Mouse (Mus musculus): ENCODE results near the gene Atp5k. TPM values are rescaled to one million over a fixed set of nuclear protein-coding genes. Genes with fewer than 3 reads are reported as not detected.

Atp5k gene
- polyA plus RNA-seq, 1 experiment = 156 TPM

DNA sequence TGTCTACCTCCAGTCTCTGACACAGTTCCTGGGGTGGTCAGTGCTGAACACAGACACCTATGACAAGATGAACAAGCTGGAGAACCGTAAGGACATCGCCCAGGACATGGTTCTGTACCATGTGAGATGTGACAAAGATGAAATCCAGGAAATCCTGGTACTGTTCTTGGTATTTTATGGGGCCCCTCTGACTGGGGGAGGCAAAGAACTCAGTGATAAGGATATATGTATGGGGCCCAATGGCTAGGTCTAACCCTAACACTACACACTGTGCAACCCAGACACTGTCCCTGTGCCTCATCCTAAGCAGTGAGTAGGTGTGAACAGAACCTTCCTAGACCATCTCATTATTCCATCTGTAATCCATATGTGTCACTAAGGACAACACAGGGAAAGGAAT, 10.8 kb downstream of the Atp5k start:
- TF ChIP-seq CTCF (IDR thresholded peaks at IDR 0.05; ENCODE audit: borderline replicate concordance, extremely low read depth, insufficient read depth, insufficient read length) (no peak), POLR2A (IDR thresholded peaks at IDR 0.05; ENCODE audit: borderline replicate concordance, extremely low read depth, insufficient read depth, insufficient read length, poor library complexity, severe bottlenecking) (no peak)
- no peak for DNase-seq (ENCODE audit: low read depth)

DNA sequence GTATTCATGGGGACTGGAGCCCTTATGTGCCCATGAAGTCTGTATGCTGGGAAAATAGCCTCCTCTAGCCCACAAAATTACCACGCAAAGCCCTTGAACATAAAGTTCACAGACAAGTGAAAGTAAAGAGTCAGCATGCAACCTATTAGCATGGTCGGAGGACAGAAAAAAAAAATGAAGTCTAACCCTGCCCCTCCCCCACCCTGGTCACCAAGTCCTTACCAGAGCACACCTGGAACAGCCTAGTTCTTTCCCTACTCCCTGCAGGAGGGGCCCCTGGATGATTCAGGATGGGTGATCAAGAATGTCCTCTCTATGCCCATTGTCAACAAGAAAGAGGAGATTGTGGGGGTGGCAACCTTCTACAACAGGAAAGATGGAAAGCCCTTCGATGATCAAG, 11.5 kb downstream of the Atp5k start:
- DNase-seq (ENCODE audit: low read depth) = no peak
- TF ChIP-seq CTCF (IDR thresholded peaks at IDR 0.05; ENCODE audit: borderline replicate concordance, extremely low read depth, insufficient read depth, insufficient read length) (no peak), POLR2A (IDR thresholded peaks at IDR 0.05; ENCODE audit: borderline replicate concordance, extremely low read depth, insufficient read depth, insufficient read length, poor library complexity, severe bottlenecking) (no peak)

DNA sequence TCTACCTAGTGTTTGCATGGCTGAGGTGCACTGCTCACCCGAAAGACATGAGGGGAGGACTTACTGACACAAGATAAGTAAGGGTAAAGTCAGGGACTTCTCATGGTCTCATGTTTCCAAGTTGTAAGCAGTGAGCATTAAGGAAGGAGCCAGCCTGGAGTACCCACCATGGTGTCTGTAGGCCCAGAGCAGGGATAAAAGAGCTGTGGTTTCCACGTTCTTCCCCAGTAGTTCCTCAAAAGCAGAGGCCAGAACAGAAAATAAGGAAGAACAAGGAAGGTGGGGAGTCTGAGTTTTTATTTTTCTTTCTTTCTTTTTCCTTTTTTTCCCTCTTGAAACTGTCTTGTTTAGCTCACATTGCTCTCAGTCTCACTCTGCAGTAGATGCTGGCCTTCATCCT, 19.5 kb downstream of the Atp5k start:
- TF ChIP-seq CTCF (IDR thresholded peaks at IDR 0.05; ENCODE audit: borderline replicate concordance, extremely low read depth, insufficient read depth, insufficient read length) (no peak), POLR2A (IDR thresholded peaks at IDR 0.05; ENCODE audit: borderline replicate concordance, extremely low read depth, insufficient read depth, insufficient read length, poor library complexity, severe bottlenecking) (no peak)
- no peak for DNase-seq (ENCODE audit: low read depth)

DNA sequence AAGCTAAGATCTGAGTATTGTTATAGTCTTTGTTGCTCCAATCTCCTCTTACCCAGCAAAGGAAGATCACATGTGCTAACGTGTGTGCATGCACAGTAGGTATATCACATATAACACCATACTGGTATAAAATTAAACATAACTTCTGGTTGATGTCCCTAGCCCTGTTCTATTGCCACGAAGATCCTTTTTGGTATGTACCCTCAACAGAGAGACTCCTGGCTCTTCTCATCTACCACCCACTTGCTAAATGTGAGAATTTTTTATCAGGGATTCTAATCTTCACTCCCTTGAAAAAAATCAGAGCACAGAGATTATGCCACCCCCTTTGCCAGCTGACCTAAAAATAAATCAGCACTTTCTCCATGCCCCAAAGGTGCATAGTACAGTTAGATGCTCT, 27.3 kb downstream of the Atp5k start:
- TF ChIP-seq POLR2A (IDR thresholded peaks at IDR 0.05; ENCODE audit: borderline replicate concordance, extremely low read depth, insufficient read depth, insufficient read length, poor library complexity, severe bottlenecking) = no peak
- no peak for TF ChIP-seq CTCF (IDR thresholded peaks at IDR 0.05; ENCODE audit: borderline replicate concordance, extremely low read depth, insufficient read depth, insufficient read length)
- no peak for DNase-seq (ENCODE audit: low read depth)

DNA sequence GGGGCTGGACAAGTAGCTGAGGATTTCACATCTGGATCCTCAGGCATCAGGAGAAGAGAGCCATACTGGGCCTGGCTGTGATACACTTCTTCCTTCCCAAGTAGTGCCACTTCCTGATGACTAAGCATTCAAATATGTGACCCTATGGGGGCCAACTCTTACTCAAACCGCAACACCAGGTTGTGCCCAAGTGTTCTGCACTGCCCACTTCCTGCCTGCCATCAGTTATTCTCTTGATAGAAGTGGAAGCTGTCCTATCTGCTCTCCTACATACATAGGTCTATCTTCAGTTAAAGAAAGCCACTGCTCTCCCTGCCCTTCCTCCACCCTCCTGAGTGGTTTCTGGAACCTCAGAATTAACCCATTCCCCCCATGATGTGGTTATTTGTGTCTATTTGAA, 28.8 kb downstream of the Atp5k start:
- no peak for DNase-seq (ENCODE audit: low read depth)
- TF ChIP-seq POLR2A (IDR thresholded peaks at IDR 0.05; ENCODE audit: borderline replicate concordance, extremely low read depth, insufficient read depth, insufficient read length, poor library complexity, severe bottlenecking) (no peak), CTCF (IDR thresholded peaks at IDR 0.05; ENCODE audit: borderline replicate concordance, extremely low read depth, insufficient read depth, insufficient read length) (no peak)

DNA sequence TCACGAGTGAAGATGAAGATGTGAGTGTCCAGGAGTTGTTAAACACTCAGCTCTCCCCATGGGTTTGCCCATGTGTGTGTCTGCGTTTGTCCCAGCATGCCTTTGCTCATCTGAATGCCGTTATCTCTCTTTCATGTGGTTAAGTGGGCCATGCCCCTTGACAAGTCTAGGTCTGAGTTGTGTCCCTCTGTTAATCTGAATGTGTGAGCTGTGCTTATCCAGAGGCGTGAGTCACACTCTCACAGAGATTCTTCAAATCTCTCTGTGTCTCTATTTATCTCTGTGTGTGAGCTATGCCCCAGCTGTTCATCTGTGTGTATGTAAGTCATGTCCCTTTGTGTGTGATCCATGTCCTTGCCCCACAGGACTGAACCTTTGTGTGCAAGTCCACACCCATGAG, 30.8 kb downstream of the Atp5k start:
- DNase-seq (ENCODE audit: low read depth) = no peak
- TF ChIP-seq CTCF (IDR thresholded peaks at IDR 0.05; ENCODE audit: borderline replicate concordance, extremely low read depth, insufficient read depth, insufficient read length) (no peak), POLR2A (IDR thresholded peaks at IDR 0.05; ENCODE audit: borderline replicate concordance, extremely low read depth, insufficient read depth, insufficient read length, poor library complexity, severe bottlenecking) (no peak)

DNA sequence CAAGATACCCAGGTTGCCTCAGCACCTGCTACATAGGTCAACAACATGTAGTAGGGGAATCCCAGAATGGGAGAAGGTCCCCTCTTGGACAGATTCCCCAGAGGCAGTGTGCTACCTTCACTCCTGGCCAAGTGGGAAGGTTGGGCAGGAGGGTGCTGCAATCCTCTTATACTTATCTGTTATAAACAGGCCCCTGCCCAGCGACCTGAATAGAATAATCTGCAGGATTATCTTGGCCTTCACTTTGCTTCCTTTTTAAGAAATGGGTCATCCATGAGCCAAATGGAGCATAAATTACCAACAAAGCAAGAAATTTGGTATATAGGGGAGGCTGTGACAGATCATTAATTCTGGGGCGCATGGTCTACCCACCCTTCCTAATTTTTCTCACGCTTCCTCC, 44.5 kb downstream of the Atp5k start:
- TF ChIP-seq POLR2A (IDR thresholded peaks at IDR 0.05; ENCODE audit: borderline replicate concordance, extremely low read depth, insufficient read depth, insufficient read length, poor library complexity, severe bottlenecking) (no peak), CTCF (IDR thresholded peaks at IDR 0.05; ENCODE audit: borderline replicate concordance, extremely low read depth, insufficient read depth, insufficient read length) (no peak)
- DNase-seq (ENCODE audit: low read depth) = no peak

DNA sequence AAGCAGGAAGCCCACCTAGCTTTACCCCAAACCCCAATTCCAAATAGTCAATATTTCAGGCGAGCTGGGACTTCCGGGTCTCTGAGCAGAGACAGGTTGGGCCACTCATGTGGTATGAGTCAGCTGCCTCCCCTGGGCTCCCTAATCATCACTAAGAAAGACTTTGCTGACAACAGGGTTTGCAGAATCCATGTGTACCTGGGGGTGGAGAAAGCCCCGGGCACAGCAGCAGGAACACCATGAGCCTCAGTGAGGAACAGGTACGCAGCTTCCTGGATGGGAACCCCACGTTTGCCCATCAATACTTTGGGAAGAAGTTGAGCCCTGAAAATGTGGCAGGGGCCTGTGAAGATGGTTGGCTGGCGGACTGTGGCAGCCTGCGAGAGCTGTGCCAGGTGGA, 46.0 kb downstream of the Atp5k start, which contains the start of gene Pde6b:
TSS of gene Pde6b (plus strand) at position 191 of the 400 bp plus-strand sequence.
- DNase-seq (ENCODE audit: low read depth) = no peak
- TF ChIP-seq CTCF (IDR thresholded peaks at IDR 0.05; ENCODE audit: borderline replicate concordance, extremely low read depth, insufficient read depth, insufficient read length) = no peak
- TF ChIP-seq POLR2A (IDR thresholded peaks at IDR 0.05; ENCODE audit: borderline replicate concordance, extremely low read depth, insufficient read depth, insufficient read length, poor library complexity, severe bottlenecking) = no peak

DNA sequence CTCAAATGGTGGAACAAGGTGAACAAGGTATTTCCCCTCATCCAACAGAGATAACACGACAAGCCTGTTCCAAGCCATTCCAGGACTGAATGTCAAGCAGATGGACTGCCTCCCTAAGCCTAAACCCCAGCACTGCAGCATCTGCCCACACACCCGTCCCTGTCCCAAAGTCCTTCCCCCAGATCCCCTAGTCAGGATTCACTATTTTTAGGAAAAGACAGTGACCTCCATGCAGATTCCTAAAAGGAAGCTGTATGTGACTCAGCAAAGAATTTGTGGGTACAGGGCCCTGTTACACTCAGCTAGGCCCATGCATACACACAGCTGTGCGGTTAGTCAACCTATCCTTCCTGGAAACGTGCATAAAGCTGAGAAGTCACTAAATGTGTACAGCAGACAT, 47.8 kb downstream of the Atp5k start:
- no peak for DNase-seq (ENCODE audit: low read depth)
- no peak for TF ChIP-seq CTCF (IDR thresholded peaks at IDR 0.05; ENCODE audit: borderline replicate concordance, extremely low read depth, insufficient read depth, insufficient read length)
- TF ChIP-seq POLR2A (IDR thresholded peaks at IDR 0.05; ENCODE audit: borderline replicate concordance, extremely low read depth, insufficient read depth, insufficient read length, poor library complexity, severe bottlenecking) = no peak

DNA sequence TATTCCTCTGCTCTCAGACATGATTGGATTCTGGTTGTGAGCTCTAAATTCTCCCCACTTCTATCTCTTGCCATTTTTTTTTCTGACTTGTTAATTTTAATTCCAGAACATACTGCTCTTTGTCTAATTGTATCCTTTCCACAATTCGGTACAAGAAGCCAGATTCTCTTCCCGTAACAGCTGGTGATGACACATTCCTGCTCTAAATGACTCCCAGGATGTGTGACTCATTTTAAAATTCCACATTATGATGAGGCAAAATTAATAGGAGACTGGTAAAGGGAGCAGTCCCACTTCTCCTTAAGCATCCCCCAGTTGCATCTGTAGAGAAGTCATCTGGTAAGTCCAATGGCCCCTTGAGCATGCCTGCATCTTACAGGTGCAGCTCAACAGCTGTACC, 48.6 kb downstream of the Atp5k start:
- no peak for DNase-seq (ENCODE audit: low read depth)
- TF ChIP-seq CTCF (IDR thresholded peaks at IDR 0.05; ENCODE audit: borderline replicate concordance, extremely low read depth, insufficient read depth, insufficient read length) (no peak), POLR2A (IDR thresholded peaks at IDR 0.05; ENCODE audit: borderline replicate concordance, extremely low read depth, insufficient read depth, insufficient read length, poor library complexity, severe bottlenecking) (no peak)

Other genes starting within 250 kb of the Atp5k start
- 35.8 and 38.2 TPM in 2 replicates for gene Dr1, start 165.6 kb downstream of the Atp5k start, polyA plus RNA-seq (2012; rRNA removed)
- 5.8 and 6.0 TPM in 2 replicates for gene Pigg, start 121.8 kb downstream of the Atp5k start, polyA plus RNA-seq (2012; rRNA removed)
- gene Gm42517, start 66.5 kb downstream of the Atp5k start, polyA plus RNA-seq (2012; rRNA removed) = 10.4 and 13.5 TPM in 2 replicates
- not detected in 2 replicates for gene Pde6b, start 46.1 kb downstream of the Atp5k start, polyA plus RNA-seq (2012; rRNA removed)
- gene Mfsd7a, start 14.4 kb upstream of the Atp5k start, polyA plus RNA-seq (2012; rRNA removed) = 0.55 and 0.60 TPM in 2 replicates
- 35.9 and 48.4 TPM in 2 replicates for gene Pcgf3, start 26.8 kb upstream of the Atp5k start, polyA plus RNA-seq (2012; rRNA removed)
- gene Cplx1, start 115.6 kb upstream of the Atp5k start, polyA plus RNA-seq (2012; rRNA removed) = 10.8 and 31.1 TPM in 2 replicates
- gene Gak, start 195.3 kb upstream of the Atp5k start, polyA plus RNA-seq (2012; rRNA removed) = 62.7 and 68.3 TPM in 2 replicates
- 32.6 and 39.4 TPM in 2 replicates for gene Tmem175, start 195.3 kb upstream of the Atp5k start, polyA plus RNA-seq (2012; rRNA removed)
- 16.3 and 17.6 TPM in 2 replicates for gene Idua, start 225.9 kb upstream of the Atp5k start, polyA plus RNA-seq (2012; rRNA removed)
- 63.9 and 67.7 TPM in 2 replicates for gene Dgkq, start 235.2 kb upstream of the Atp5k start, polyA plus RNA-seq (2012; rRNA removed)
- gene Slc26a1, start 241.1 kb upstream of the Atp5k start, polyA plus RNA-seq (2012; rRNA removed) = 4.0 and 4.5 TPM in 2 replicates

Data from brain, embryonic 14.5 days (tissue).